Mouse (Mus musculus) heart, postnatal 0 days (tissue): ENCODE measurements at regions not wholly inside any gene's neighbourhood (a gene's known extent, or its start where the extent isn't known, plus 50 kb on each side); places are given as distances from the start of the nearest gene placed in this dataset.

Experiments
- ATAC-seq: fragments of 200-750 bp; cut with Nextera tagmentation; 2 replicates; pipeline ENCODE4 v1.8.0; 2017; ENCODE audit warnings: low read depth, moderate number of reproducible peaks, moderate library complexity; ENCODE audit not compliant: insufficient read depth
- DNase-seq: peaks from one replicate; pipeline ENCODE4 v3.0.0-alpha.2; 2016; ENCODE audit warnings: low spot score
- H3K27ac ChIP-seq: fragments of 300-500 bp; sonication (generic); 2 replicates; pipeline ENCODE4 v1.5.1; 2014; ENCODE audit warnings: low read depth, mild to moderate bottlenecking
- H3K27me3 ChIP-seq: fragments of 300-500 bp; sonication (generic); 2 replicates; pipeline ENCODE4 v1.6.1; 2014; ENCODE audit warnings: low read length, mixed read lengths; ENCODE audit not compliant: control insufficient read depth, insufficient read depth
- H3K36me3 ChIP-seq: fragments of 300-500 bp; sonication (generic); replicated peaks from 2 replicates; pipeline ENCODE4 v1.6.1; 2014; ENCODE audit warnings: low read length, mixed read lengths; ENCODE audit not compliant: control insufficient read depth, insufficient read depth
- H3K4me1 ChIP-seq: fragments of 300-500 bp; sonication (generic); 2 replicates; pipeline ENCODE4 v1.6.1; 2014; ENCODE audit warnings: antibody characterized with exemption; ENCODE audit not compliant: control insufficient read depth, insufficient read depth
- H3K4me2 ChIP-seq: fragments of 300-500 bp; sonication (generic); 2 replicates; pipeline ENCODE4 v1.6.1; 2014; ENCODE audit warnings: low read depth, mild to moderate bottlenecking, low read length, moderate library complexity
- H3K4me3 ChIP-seq: fragments of 300-500 bp; sonication (generic); 2 replicates; pipeline ENCODE4 v1.5.1; 2014; ENCODE audit warnings: low read depth, low read length
- H3K9ac ChIP-seq: fragments of 300-500 bp; sonication (generic); replicated peaks from 2 replicates; pipeline ENCODE4 v1.6.1; 2014; ENCODE audit warnings: low read depth, low read length, mixed read lengths
- H3K9me3 ChIP-seq: fragments of 300-500 bp; sonication (generic); replicated peaks from 2 replicates; pipeline ENCODE4 v1.6.1; 2016; ENCODE audit warnings: low read length; ENCODE audit not compliant: control insufficient read depth
- CTCF ChIP-seq: IDR thresholded peaks from 2 replicates; pipeline ENCODE4 v1.5.1; 2016; ENCODE audit warnings: antibody characterized with exemption, control low read depth, low read depth
- EP300 ChIP-seq: IDR thresholded peaks from 2 replicates; pipeline ENCODE4 v1.6.1; 2016; ENCODE audit warnings: antibody characterized with exemption, low read depth
- WGBS: fragments of 180-500 bp; shearing (Covaris S2); extraction: QIAGEN DNeasy Blood & Tissue Kit; methylation state at CpG from one replicate; pipeline ENCODE4 v1.1.7; 2014; 5-methylcytosine and 5-hydroxymethylcytosine counted together

- WGBS = 62% methylated on average over 3 of the region's 3 CpGs
- DNase-seq (no peak), ATAC-seq (no peak)
- Histone ChIP-seq H3K27ac (no peak overlapping the region), H3K36me3 (no peaks in the 10 kb centered on the region), H3K4me2 (no peak overlapping the region), H3K27me3 (no peaks in the 10 kb centered on the region), H3K9me3 (no peaks in the 10 kb centered on the region), H3K4me3 (no peak overlapping the region), H3K9ac (no peak overlapping the region), H3K4me1 (no peaks in the 10 kb centered on the region)
- TF ChIP-seq EP300 (no peak), CTCF (no peak)
These were observed 92.1 kb upstream of the Dcn start for GRCm38 (mm10) chr10:97387196-97387876.

- no peak for TF ChIP-seq CTCF
- no peak for TF ChIP-seq EP300
- DNase-seq = peak; percentile 27
- no peaks in the 10 kb centered on the region for H3K36me3 ChIP-seq
- ATAC-seq = 0 out of 2 replicates have a peak, but pooled peaks have one; percentile 47
- peak overlapping the region; percentile 11 for H3K27ac ChIP-seq
- H3K4me1 ChIP-seq = no peaks in the 10 kb centered on the region
- H3K4me2 ChIP-seq = no peak overlapping the region
- no peaks in the 10 kb centered on the region for H3K27me3 ChIP-seq
- no peak overlapping the region for H3K9ac ChIP-seq
- no peak overlapping the region for H3K4me3 ChIP-seq
- WGBS = 57% methylated on average over 7 of the region's 7 CpGs
- no peaks in the 10 kb centered on the region for H3K9me3 ChIP-seq
These were observed 89.5 kb upstream of the Dcn start for GRCm38 (mm10) chr10:97389647-97390590.

GRCm38 (mm10) chr10:97397062-97397771, 82.2 kb upstream of the Dcn start:
- Histone ChIP-seq H3K27me3 (no peaks in the 10 kb centered on the region), H3K4me1 (no peaks in the 10 kb centered on the region), H3K4me2 (no peak overlapping the region), H3K9ac (no peak overlapping the region), H3K4me3 (no peak overlapping the region), H3K36me3 (no peaks in the 10 kb centered on the region), H3K9me3 (no peaks in the 10 kb centered on the region), H3K27ac (no peak overlapping the region)
- ATAC-seq = no peak
- WGBS = 50% methylated on average over 9 of the region's 9 CpGs
- no peak for TF ChIP-seq EP300
- no peak for TF ChIP-seq CTCF
- no peak for DNase-seq

GRCm38 (mm10) chr10:97397896-97398295, 81.5 kb upstream of the Dcn start:
- H3K4me2 ChIP-seq = no peak overlapping the region
- TF ChIP-seq EP300 (no peak), CTCF (no peak)
- H3K9ac ChIP-seq = no peak overlapping the region
- DNase-seq (peak; percentile 11), ATAC-seq (no peak)
- no peaks in the 10 kb centered on the region for H3K4me1 ChIP-seq
- no peaks in the 10 kb centered on the region for H3K36me3 ChIP-seq
- WGBS = 51% methylated on average over 2 of the region's 2 CpGs
- no peak overlapping the region for H3K4me3 ChIP-seq
- no peaks in the 10 kb centered on the region for H3K27me3 ChIP-seq
- H3K27ac ChIP-seq = no peak overlapping the region
- no peaks in the 10 kb centered on the region for H3K9me3 ChIP-seq

- Histone ChIP-seq H3K27ac (no peak overlapping the region), H3K9ac (no peak overlapping the region), H3K27me3 (no peaks in the 10 kb centered on the region), H3K4me2 (no peak overlapping the region), H3K9me3 (no peaks in the 10 kb centered on the region), H3K4me1 (no peaks in the 10 kb centered on the region), H3K36me3 (no peaks in the 10 kb centered on the region), H3K4me3 (no peak overlapping the region)
- DNase-seq (no peak), ATAC-seq (no peak)
- TF ChIP-seq CTCF = no peak
- TF ChIP-seq EP300 = no peak
- WGBS = 78% methylated on average over 2 of the region's 2 CpGs
These were observed 76.9 kb upstream of the Dcn start for GRCm38 (mm10) chr10:97402524-97402923.
